Mouse (Mus musculus) yolk sac, embryonic 10.5 days (tissue): ENCODE results near the gene Fgd3.

ENCODE experiments used
- DNase-seq: peaks from one replicate; pipeline ENCODE4 v3.0.0-alpha.2; 2017; ENCODE audit warnings: low spot score

Gene Fgd3

DNA sequence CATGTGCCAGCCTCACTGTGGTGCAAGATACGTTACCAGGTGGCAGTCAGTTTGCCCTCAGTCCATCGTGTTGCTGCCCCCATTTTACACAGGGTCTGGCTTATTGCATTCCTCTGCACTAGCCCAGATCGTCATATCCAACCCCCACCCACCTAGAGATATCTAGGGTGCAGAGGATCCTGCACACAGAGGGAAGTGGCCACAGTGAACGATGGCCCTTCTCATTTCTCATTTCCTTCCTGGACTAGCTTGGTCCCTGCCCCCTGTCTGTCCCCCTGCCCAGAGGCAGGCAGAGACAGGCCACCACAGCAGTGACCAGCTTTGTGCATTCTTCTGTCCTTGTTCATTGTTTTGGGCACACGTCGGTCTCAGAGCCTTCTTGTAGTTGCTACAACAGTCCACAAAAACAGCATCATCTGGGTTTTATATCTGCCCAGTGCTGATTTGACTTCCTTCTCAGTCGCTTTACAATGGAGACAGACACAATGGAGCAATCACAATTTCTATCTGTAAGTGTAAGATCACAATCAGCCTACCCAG is 13.3 kb downstream of the Fgd3 start:
- DNase-seq, result no peak

DNA sequence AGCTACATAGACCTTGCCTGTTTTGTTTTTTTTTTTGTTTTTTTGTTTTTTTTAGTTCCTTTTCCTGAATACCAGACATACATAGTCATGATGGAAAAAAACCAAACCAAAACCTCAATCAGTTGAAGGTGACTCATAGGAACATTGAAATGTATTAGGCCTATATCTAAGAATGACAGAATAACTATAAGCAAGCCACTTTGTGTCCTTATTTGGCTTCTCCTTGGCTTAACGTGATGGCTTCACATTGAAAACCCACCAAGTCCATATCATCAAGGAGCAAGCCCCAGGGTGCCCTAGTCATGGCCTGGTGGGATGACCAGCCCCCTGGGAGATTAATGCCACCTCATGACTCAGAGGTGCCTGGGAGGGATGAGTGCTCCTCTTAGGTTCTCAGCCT is 19.3 kb downstream of the Fgd3 start:
- DNase-seq, result no peak

DNA sequence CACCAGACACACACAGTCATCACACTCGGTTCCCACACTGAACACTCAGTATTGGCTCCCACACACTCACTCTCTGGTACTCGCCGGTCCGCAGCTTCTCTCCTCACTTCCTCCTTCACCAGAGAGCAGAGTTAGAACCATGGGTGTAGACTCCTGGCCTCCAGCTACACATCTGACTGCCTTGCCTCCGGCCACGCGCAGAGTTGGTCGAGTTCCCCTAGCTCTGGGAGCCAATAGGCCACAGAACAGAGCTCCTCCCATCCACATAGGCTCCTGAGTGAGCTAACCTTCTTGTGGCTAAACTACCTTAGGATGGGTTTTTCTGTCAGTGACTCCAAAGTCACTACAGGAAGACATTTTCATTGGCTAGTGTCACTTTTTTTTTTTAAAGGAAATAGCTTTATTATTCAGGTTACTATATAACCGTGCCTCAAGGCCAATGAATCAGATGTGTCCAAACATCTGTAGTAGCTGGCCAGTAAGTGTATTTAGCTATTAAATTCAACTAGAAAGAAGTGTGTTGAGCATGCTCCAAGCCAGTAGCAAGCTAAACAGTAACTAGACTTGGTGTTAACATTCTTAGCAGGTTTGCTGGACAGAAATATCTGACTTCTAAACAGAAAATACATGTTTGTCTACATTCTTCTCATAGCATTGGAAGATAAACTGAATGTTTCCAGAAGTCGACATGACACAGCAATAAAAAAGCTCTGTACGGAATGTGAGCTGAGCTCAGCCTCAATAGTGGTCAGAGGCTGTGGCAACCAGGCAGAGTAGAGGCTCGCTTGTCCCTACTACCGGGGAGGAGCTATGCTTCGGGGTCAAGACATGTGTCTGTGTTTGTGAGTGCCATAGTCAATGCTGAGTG is 21.4 kb downstream of the Fgd3 start:
- peak; percentile 81 for DNase-seq

DNA sequence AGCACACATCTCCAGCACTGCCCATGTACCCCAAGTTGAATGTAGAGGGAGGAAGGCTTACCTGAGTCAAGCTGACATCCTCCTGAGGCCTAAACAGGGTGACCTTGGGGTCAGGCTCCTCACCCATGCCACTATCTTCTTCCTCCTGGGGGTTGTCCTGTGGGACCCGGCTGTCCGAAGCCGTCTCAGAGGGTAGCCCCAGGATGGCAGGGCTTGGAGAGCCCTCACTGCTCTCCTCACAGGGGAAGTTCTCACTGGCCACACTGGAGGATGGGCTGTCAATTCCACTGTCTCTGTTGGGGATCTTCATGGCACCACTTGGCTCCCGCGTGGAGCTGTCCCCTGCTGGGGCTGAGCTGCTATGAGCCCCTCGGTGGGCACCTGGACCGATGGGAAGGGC is 23.8 kb downstream of the Fgd3 start:
- DNase-seq, result no peak

DNA sequence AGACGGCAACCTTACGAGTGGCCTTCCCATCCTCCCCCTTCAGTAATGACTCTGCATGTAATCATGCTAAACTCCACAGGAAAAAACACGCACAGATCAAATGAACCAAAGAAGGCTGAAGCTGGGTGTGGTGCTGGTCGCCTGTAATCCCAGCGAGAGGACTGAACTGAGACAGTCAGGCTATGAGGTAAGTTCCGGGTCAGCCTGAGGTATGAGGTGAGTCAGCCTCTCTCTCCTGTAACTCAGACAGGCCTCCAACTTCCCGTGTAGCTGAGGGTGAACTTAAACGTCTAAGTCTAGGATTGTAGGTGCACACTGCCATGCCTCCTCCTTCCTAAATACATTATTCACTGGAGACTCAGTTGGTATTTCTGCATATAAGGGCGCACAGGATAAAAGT is 26.0 kb downstream of the Fgd3 start:
- DNase-seq, result no peak

DNA sequence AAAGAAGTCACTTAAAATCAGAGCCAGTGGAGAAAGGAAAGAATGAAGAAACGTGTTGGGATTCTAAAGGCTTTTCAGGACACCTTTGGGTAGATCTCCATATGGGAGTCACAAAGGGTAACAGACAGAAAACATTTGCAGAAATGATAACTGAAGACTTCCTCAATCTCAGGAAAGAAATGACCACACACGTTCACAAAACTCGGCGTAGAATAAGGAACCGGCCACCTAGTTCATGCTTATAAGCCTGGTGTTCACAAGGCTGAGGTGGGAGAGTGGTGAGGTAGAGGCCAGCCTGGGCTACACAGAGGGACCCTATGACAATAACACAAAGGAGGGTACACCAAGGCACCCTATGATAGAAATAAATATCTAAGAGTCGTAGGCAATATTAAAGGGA is 28.2 kb downstream of the Fgd3 start:
- no peak for DNase-seq

DNA sequence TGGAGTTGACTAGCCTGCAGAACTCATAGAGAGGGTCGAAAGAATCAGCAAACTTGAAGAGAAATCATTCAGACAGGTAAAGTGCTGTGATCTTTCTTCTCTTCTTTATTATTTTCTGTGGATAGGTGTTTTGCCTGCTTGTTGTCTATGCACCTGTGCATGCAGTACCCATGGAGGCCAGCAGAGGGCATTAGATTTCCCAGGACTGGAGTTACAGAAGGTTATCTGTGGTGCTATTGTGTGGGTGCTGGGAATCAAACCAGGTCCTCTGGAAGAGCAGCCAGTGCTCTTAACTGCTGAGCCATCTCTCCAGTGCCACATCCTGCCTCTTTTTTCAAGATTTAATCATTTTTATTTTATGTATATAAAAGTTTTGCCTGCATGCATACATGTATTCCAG is 28.7 kb downstream of the Fgd3 start:
- DNase-seq, result no peak

DNA sequence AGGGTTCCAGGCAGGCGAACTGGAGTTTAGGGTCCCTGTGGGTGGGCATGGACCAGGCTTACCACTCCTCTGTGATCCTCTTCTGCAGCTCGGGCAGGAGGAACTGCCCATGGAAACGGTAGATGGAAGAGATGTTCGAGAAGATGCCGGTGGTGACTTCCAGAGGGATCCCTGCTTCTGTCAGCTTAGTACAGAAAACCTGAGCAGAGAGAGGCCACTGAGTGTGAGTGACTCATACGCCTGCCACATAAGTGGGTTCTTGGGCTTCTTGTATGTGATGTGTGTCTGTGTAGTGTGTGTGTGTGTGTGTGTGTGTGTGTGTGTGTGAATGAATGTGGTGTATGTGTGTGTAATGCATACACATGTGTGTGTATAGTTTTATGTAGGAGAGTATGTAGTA is 32.9 kb downstream of the Fgd3 start:
- DNase-seq, result no peak

DNA sequence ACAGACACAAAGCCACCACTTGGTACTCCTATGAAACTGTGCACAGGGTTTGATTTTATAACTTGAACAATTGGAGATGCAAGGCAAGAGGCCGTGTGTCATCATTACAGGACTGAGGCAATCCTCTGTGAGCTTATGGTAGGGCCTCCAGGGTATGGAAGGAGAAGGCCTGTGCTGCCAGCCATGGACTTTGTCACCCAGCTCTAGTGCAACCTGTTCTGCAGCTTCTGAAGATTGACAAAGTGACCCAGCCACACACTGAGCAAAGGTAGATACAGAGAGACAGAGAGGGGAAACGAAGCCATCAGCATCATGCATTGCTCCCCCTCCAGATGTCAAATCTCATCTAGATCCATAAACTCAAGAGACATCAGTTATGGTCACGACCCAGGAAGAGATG is 33.4 kb downstream of the Fgd3 start:
- DNase-seq, result no peak

DNA sequence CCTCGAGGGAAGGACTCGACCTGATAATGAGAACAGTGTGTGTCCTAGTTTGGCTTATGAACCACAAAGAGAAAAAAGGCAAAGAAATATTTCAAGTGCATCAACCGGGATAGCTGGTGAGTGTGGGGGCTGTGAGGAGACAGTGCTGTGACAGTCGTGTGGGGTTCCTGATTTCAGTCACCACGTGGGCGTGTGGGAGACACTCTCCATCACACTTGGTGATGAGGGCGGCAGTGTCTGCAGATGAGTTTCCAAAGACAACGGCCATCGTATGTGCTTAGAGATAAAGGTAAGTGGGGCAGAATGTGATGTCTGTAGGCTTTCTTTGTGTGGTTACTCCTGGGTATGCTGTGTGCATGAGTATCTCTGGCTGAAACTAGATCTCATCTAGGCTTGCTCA is 36.4 kb downstream of the Fgd3 start:
- no peak for DNase-seq

DNA sequence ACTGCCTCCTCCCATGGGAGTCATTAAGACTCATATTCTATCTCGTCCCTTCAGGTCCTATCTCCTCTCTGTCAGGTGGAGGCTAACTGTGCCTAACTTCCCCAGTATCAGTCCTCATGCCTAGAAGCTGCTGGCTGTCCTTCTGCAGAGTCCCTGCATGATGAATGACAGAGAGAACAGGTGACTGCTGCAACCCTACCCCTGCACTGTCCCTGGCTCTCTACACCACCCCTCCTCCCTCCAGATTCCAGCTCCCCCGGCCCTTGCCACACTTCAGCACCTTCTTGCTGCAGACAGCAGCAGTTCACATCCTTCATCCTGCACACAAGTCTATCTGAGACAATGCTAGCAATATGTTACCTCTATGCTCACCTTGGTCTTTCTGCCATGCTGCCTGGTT is 37.9 kb downstream of the Fgd3 start:
- DNase-seq, result no peak

DNA sequence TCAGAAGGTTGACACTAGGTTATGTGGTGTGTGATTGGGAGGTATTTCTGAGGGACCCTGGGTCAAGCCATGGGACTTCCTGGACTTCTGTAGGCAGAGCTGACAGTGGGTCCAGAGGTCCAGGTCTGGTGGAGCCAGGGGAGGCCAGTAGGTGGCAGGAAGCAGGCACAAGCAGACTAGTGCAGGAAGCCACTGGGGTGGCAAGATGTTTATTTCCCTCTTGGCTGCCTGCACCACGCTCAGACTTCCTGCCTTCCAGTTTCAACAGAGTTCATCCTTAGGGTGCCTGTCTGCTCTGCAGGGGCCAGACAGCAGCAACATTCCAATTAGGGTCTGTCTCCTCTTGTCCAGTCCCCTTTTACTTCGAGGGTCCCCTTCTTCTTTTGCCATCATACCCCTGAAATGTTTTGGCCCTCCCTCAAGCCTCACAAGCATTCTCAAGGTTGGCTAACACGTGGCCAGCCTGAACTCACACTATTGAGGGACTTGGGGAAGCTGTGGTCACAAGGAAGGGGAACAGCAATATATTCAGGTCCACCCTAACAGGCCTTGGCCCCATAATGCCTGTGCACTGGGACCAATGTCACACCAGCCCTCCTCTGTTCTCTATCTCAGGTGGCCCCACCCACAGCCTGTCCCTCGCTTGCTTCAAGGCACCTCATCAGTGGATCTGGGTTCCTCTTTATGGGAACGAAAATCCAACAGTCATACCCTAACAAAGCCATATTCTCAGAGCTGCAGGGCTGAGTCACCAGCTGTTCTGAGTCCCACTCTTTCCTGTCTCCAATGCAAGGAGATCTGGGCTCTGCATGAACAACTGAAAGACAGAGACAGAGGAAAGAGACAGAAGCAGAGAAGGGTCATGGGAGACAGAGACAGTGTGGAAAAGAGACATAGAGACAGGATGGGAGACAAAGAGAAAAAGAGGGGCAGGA is 48.0 kb downstream of the Fgd3 start:
- DNase-seq, result no peak

DNA sequence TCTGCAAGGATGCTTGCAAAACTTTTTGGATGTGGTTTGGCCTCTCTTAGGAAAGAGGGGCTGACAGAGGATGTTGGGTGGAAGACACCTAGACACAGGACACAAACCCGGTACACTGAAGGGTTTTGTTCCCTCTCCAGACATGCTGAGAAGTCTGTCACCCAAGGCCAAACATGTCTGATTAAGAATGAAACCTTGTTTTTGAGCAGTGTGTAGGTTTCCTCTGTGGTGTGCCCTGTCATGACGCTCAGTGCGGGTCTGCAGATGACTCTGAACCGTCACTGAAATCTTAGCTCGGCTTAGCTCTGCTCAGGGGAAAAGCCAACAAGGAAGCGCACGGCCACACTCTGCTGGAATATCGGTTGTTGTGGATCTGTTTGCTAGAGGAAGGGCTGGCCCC is 49.6 kb downstream of the Fgd3 start:
- no peak for DNase-seq

DNA sequence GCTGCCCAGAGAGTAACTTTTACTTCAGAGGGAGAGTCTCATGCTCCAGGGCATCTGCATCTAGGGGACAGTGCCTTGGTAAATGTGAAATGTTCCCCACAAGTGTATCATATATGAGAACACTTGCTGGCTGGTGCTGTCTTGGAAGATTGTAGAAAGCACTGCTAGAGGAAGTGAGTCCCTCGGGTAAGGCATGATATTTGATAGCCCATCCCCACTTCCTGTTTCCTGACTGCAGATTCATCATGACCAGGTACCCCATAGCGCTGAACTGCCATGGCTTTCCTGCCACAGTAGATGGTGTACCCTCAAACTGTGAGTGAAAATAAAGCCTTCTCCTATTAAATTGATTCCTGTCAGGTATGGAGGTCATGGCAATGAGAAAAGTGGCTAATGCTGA is 52.5 kb downstream of the Fgd3 start:
- DNase-seq, result no peak

DNA sequence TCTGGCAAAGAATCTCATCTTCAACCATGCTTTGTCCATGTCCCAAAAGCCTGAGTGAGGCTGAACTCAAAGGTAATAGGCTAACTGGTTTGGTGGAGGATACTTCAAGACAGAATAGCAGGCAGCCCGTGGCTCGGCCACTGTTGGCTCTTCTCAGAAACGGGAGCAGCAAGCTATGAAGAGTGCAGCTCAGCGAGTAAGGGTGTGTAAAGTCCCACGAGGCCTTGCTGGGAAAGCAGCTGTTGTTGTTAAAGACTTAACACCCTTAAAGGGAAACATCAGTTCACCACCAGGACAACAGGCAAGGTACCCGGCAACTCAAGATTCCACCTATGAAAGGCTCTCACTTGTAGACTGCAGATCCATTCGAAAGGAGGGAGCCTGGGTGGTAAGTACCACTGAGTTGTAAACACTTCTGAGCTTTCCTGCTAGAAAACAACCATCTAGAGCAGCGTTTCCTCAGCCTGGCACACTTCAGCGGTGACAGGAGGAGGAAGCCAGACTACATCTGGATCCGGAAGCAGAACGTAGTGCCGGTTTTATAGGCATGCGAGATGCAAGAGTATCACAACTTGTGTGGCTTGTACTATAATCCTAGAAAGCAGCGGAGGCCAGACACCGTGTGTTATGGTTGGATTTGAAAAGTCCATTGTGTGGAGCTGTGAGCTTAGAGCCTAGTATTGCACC is 59.9 kb downstream of the Fgd3 start:
- no peak for DNase-seq

DNA sequence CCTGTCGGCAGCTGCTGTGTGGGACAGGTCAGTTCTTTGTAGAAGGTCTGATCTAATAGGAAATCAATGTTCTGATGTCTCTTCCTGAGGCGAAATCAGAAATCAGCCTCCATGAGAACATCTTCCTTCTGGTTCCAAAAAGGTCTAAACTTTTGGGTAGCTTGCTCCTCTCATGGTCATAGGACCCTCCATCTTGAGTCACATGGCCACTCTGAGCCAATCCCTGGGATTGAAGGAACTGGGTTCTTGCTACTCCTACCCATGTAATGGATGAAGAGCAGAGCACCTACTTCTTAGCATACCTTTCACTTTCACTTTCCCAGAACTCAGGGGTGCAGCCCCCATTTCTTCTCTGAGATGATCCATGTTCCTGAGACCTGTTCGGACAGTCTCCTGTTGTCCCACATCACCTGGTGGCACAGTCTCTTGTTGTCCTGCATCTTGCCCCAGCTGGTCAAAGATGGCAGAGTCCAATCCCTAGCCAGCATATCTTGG is 62.2 kb downstream of the Fgd3 start:
- no peak for DNase-seq

DNA sequence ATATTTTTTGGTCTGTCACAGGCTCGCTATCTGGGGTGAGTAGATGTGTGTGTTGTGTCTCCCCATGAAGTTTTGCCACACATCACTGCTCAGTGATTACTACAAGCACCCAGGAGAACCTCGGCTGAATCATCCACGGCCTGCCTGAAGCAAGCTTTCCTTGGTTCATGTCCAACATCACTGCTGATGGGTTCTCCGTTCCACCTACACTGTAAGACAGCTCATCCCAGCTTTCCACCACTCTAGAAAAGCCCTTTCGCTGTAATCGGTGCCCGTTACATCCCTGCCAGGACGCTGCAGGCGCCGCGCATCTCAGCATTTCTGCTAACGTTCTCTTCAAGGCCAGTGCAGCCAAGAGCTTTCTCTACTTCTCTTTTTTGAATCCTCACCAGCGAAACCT is 67.4 kb downstream of the Fgd3 start:
- no peak for DNase-seq

DNA sequence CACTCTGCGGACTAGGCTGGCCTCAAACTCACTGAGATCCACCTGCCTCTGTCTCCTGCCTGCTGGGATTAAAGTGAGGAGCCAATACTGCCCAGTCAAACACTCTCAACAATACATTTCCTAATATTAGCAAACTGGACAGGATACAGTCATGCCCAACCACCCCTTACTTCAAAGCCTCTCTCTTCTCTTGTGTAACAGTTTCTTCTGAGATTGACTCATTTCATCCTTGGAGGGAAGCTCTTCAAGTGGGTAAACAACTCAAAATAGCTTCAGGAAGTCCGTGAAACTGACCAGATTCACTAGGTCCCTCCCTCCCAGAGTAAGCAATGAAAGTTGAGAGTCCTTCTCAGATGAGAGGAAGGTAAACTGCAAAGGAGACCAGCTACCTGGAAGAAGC is 68.0 kb downstream of the Fgd3 start:
- no peak for DNase-seq

DNA sequence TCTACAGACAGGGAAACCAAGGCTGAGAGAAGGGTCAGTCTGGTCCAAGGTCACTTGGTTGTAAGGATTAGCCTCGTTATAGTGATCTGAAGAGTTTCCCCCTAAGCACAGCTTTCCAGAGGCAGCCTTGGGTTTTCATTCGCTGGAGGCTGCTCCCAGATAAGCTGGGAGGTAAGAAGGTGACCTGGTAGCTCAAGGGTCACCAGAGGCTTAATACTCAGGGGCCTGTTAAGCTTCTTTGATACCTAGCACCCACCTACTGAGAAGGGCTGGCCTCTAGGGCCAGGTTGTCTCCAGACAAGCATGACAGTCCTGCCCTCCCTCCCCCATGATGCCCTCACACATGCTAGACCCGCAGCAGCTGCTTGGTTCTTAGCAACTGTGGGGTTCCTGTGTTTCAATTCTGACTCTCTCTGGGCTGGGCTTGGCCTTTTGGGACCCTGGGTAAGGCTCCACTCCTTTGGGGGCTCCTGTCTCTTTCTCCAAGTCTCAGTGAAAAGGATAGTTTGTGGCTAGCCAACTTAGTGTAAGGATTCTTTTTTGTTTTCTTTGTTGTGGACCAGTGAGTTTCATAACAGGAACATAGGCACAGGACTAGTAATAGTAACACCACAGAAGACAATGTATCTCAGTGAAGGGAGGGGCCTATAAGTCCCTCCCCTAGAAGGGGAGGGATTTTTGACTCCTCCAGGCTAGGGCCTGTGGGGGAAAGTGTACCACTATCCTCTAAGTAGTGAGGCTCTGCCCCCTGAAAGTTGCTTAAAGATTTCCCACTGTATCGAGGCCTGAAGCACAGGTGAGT is 69.2 kb downstream of the Fgd3 start:
- DNase-seq, result no peak

DNA sequence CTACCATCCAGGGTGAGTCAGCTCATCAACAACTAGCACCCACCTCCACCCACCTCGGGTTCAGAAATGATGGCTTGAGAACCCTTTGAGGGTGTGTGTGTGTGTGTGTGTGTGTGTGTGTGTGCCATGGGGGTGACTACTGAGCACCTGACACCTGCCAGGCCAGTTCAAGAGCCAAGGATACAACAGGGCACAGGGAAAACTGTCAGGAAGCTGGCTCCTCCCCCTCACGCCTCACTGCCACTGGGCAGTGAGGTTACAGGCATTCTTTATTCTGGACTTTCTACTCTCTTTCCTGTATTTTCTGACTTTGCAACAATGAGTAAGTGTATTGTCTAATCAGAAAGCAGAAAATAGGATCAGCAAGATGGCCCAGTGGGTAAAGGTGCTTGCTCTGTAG is 70.5 kb downstream of the Fgd3 start:
- no peak for DNase-seq

DNA sequence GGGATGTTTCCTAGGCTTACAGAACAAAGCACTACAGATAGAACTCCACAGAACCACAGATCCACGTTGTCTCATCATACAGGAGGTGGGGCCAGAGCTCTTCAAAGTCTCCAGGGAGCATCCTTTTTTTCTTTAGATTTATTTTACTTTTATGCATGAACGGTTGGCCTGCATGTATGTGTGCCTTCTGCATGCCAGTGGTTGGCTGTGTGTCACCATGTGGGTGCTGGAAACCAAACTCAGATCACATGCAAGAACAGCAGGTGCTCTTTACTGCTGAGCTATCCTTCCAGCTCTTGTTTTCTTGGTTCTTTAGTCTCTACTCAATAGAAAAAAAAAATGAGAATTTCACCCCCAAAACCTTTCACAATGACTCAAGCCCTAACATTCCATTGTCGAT is 71.2 kb downstream of the Fgd3 start:
- no peak for DNase-seq
